Mouse (Mus musculus): ENCODE results near the gene Gng3. TPM values are rescaled to one million over a fixed set of nuclear protein-coding genes. Genes with fewer than 3 reads are reported as not detected.

Gng3 gene
- polyA plus RNA-seq, 1 experiment, result 0.83 TPM

DNA sequence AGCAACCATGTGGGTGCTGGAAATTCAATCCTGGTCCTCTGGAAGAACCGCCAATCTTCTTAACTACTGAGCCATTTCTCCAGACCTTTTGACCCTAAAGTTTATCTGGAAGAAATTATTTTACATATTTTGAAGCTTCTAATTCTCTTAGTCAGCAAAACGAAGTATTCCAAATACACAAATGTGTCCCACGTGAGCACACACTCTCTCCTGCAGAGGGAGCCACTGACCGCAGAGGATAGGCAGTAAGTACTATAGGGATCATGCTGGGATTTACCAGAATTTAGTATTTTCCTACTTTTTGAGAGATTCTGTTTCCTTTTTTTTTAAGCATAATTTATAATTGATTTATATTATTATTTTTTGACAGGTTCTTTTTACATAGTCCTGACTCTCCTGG lies 18.7 kb upstream of the Gng3 start:
- Histone ChIP-seq H3K27ac (ENCODE audit: insufficient read depth, low read depth, low read length) (no peak overlapping the region), H3K4me1 (ENCODE audit: control insufficient read depth, insufficient read depth, low read length) (no peaks in the 10 kb centered on the region), H3K36me3 (ENCODE audit: control insufficient read depth, insufficient read depth, low read length) (no peaks in the 10 kb centered on the region), H3K4me3 (ENCODE audit: insufficient read depth, low read depth, low read length) (no peak overlapping the region), H3K27me3 (replicated peaks; ENCODE audit: control insufficient read depth, insufficient read depth, low read length) (no peaks in the 10 kb centered on the region)
- peak; percentile 66 for DNase-seq
- 26% methylated on average over 4 of the region's 4 CpGs for WGBS
- TF ChIP-seq CTCF (conservative IDR thresholded peaks at IDR 0.05; ENCODE audit: insufficient read depth, insufficient read length, low read depth, low read length) (peak; percentile 86), POLR2A (IDR thresholded peaks at IDR 0.05; ENCODE audit: low read depth, low read length) (no peak)

DNA sequence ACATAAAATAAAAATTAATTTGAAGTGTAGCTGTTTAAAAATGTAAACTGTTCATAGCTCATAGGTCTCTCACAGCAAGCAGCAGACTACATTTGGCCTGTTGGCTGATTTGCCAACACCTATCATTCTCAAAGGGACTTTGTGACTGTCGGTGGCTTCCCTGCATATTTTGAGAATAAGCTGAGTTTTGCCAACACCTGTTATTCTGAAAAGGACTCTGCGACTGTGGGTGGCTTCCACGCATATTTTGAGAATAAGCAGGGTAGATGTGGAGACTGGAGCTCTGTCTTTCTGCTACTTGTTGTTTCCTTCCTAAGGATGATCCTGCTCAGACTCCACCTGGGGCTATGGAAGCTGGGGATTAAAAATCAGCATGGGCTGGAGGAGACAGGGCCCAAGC lies 14.1 kb upstream of the Gng3 start:
- no peak for DNase-seq
- H3K4me3 ChIP-seq (ENCODE audit: insufficient read depth, low read depth, low read length), result no peak overlapping the region
- no peak for TF ChIP-seq POLR2A (IDR thresholded peaks at IDR 0.05; ENCODE audit: low read depth, low read length)
- no peak for TF ChIP-seq CTCF (conservative IDR thresholded peaks at IDR 0.05; ENCODE audit: insufficient read depth, insufficient read length, low read depth, low read length)
- no peaks in the 10 kb centered on the region for H3K4me1 ChIP-seq (ENCODE audit: control insufficient read depth, insufficient read depth, low read length)
- no peaks in the 10 kb centered on the region for H3K27me3 ChIP-seq (replicated peaks; ENCODE audit: control insufficient read depth, insufficient read depth, low read length)
- WGBS, result 76% methylated on average over 3 of the region's 3 CpGs
- H3K27ac ChIP-seq (ENCODE audit: insufficient read depth, low read depth, low read length), result no peak overlapping the region
- H3K36me3 ChIP-seq (ENCODE audit: control insufficient read depth, insufficient read depth, low read length), result no peaks in the 10 kb centered on the region

DNA sequence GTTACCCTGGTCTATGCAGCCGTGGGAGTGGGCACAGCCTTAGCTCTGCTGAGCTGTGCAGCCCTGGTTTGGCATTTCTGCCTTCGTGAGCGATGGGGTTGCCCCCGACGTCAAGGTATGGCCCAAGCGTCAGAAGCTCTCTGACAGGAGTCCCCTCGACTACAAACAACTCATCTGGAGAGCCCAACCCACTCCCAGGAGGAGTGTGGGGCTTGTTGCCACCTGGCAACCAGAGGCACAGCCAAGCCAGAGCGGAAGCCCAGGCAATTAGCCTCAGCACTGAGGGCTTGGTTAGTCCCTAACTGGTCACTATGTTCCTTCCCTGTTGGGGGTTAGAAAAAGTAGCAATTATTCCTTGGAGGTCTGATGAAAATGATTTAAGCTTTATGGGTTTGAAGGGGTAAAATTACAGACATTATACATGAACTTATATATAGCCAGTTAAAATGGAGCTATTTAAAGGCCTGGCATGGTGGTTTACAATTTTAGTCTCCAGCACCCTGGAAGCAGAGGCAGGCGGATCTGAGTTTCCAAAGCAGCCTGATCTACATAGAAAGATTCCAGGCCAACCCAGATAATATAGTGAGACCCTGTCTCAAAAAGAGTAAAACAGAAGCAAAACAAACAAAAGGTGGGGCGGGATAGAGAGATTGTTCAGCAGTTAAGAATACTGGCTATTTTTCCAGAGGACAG lies 13.4 kb upstream of the Gng3 start:
- WGBS, result 67% methylated on average over 10 of the region's 10 CpGs
- H3K27ac ChIP-seq (ENCODE audit: insufficient read depth, low read depth, low read length), result no peak overlapping the region
- no peak overlapping the region for H3K4me3 ChIP-seq (ENCODE audit: insufficient read depth, low read depth, low read length)
- no peak for TF ChIP-seq CTCF (conservative IDR thresholded peaks at IDR 0.05; ENCODE audit: insufficient read depth, insufficient read length, low read depth, low read length)
- TF ChIP-seq POLR2A (IDR thresholded peaks at IDR 0.05; ENCODE audit: low read depth, low read length), result no peak
- H3K36me3 ChIP-seq (ENCODE audit: control insufficient read depth, insufficient read depth, low read length), result no peaks in the 10 kb centered on the region
- no peaks in the 10 kb centered on the region for H3K4me1 ChIP-seq (ENCODE audit: control insufficient read depth, insufficient read depth, low read length)
- no peaks in the 10 kb centered on the region for H3K27me3 ChIP-seq (replicated peaks; ENCODE audit: control insufficient read depth, insufficient read depth, low read length)
- DNase-seq, result no peak

DNA sequence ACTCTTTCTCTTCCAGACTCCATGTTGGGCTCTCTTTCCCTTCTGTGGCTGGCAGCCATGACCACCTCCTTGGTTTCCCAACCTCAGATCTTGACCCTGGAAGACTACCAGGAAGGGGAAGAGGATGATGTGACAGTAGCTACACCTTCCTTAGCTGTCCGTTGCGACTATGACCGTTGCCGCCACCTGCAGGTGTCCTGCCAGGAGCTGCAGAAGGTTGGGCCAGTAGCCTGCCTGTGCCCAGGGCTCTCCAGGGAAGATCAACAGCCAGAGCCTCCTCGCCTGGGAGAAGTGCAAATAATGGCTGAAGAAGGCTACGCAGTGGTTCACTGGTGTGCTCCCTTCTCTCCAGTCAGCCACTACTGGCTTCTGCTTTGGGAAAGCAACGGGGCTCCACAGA lies 12.6 kb upstream of the Gng3 start:
- 0 out of 2 replicates have a peak, but pooled peaks have one; percentile 22 for TF ChIP-seq CTCF (conservative IDR thresholded peaks at IDR 0.05; ENCODE audit: insufficient read depth, insufficient read length, low read depth, low read length)
- no peak for TF ChIP-seq POLR2A (IDR thresholded peaks at IDR 0.05; ENCODE audit: low read depth, low read length)

DNA sequence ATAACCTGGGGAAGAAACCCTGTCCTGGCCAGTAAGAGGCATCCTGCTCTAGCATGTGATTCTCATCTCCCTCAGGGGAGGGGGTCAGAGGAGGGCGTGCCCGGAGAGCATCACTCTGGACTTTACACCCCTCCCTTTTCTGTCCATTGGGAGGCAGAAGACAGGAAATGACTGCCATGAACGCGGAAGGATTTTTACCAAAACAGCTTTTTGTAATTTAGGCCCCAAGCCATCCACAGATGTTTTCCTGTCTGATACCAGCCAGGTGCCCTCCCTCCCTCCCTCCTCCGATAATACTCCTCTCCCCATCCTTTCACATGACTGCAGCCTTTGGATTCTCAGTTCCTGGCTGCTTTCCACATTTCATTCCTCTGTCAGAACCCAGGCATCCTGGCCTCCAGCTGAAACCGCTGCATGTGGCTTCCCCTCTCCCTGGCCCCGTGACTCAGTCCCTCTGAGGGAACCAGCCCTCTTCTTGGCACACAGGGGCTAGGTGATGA lies 11.5 kb upstream of the Gng3 start, which contains the start of gene Lrrn4cl:
Gene Lrrn4cl (plus strand): TSS at position 367 of the 500 bp plus-strand sequence.
- no peaks in the 10 kb centered on the region for H3K4me1 ChIP-seq (ENCODE audit: control insufficient read depth, insufficient read depth, low read length)
- no peak for TF ChIP-seq CTCF (conservative IDR thresholded peaks at IDR 0.05; ENCODE audit: insufficient read depth, insufficient read length, low read depth, low read length)
- TF ChIP-seq POLR2A (IDR thresholded peaks at IDR 0.05; ENCODE audit: low read depth, low read length), result no peak
- H3K36me3 ChIP-seq (ENCODE audit: control insufficient read depth, insufficient read depth, low read length), result peaks cover 1% of the 10 kb centered on the region; the same call in 1 of the 2 replicates
- H3K4me3 ChIP-seq (ENCODE audit: insufficient read depth, low read depth, low read length), result no peak within 1 kb of the TSS
- H3K27ac ChIP-seq (ENCODE audit: insufficient read depth, low read depth, low read length), result no peak within 1 kb of the TSS
- WGBS, result 17% methylated on average over 7 of the region's 7 CpGs
- no peaks in the 10 kb centered on the region for H3K27me3 ChIP-seq (replicated peaks; ENCODE audit: control insufficient read depth, insufficient read depth, low read length)
- DNase-seq, result peak; percentile 30

More for the DNA sequence above, 12.6 kb upstream of the Gng3 start:
- DNase-seq, result no peak
- no peak overlapping the region for H3K27ac ChIP-seq (ENCODE audit: insufficient read depth, low read depth, low read length)
- no peaks in the 10 kb centered on the region for H3K27me3 ChIP-seq (replicated peaks; ENCODE audit: control insufficient read depth, insufficient read depth, low read length)
- no peak overlapping the region for H3K4me3 ChIP-seq (ENCODE audit: insufficient read depth, low read depth, low read length)
- 68% methylated on average over 7 of the region's 7 CpGs for WGBS
- no peaks in the 10 kb centered on the region for H3K4me1 ChIP-seq (ENCODE audit: control insufficient read depth, insufficient read depth, low read length)
- H3K36me3 ChIP-seq (ENCODE audit: control insufficient read depth, insufficient read depth, low read length), result peaks cover under 1% of the 10 kb centered on the region; the same call in 1 of the 2 replicates

DNA sequence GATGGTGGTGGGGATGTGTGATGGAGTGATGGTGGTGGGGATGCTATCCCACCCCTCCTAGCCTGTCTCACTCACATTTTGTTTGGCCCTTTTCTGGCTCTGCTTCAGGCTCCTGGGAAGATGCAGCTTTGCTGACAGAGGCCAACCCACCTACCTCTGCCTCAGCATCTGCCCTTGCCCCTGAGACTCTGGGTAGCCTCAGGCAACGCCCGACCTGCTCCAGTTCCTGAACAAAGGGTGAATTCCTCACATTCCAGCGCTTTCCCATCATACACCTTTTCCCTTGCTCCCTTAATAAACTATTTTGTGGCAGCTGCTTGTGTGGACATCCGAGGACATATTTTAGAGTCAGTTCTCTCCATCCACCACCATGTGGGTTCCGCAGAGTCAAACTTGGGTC lies 9.4 kb upstream of the Gng3 start:
- WGBS, result 53% methylated on average over 5 of the region's 5 CpGs
- Histone ChIP-seq H3K4me1 (ENCODE audit: control insufficient read depth, insufficient read depth, low read length) (no peaks in the 10 kb centered on the region), H3K27ac (ENCODE audit: insufficient read depth, low read depth, low read length) (no peak overlapping the region), H3K27me3 (replicated peaks; ENCODE audit: control insufficient read depth, insufficient read depth, low read length) (no peaks in the 10 kb centered on the region), H3K36me3 (ENCODE audit: control insufficient read depth, insufficient read depth, low read length) (peaks cover 1% of the 10 kb centered on the region; the same call in 1 of the 2 replicates), H3K4me3 (ENCODE audit: insufficient read depth, low read depth, low read length) (no peak overlapping the region)
- DNase-seq, result no peak
- TF ChIP-seq CTCF (conservative IDR thresholded peaks at IDR 0.05; ENCODE audit: insufficient read depth, insufficient read length, low read depth, low read length), result no peak
- no peak for TF ChIP-seq POLR2A (IDR thresholded peaks at IDR 0.05; ENCODE audit: low read depth, low read length)

DNA sequence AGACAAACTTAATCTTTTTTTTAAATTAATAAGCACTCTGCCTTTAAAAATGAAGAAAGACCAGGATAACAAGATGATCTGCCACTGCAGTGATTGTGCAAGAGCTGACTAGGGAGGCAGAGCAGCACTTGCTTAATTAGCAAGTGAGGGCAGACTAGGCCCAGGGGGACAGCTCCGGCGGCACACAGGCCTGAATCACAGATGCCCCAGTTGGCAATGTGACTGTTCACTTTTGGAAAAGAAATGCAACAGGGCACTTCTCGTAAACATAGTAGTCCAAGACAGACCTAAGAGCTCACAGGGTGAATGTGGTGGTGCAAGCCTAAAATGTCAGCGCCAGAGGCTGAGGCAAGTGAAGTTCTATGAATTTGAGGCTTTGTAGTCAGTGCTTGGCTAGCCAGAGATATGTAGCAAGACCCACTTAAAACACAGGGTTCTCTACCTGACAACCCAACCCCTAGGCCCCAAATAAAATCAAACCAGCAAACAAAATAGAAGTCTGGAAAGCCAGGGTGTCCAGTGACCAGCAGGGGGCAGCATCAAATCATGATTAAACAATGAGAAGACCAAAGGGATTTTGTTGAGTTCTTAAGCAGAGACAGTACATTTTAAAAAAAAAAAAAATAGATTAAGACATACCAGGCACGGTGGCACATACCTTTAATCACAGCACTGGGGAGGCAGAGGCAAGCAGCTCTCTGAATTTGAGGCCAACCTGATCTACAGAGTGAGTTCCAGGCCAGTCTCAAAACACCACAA lies 5.6 kb upstream of the Gng3 start:
- DNase-seq, result peak; percentile 83
- Histone ChIP-seq H3K27ac (ENCODE audit: insufficient read depth, low read depth, low read length) (no peak overlapping the region), H3K4me1 (ENCODE audit: control insufficient read depth, insufficient read depth, low read length) (peaks cover 15% of the 10 kb centered on the region), H3K27me3 (replicated peaks; ENCODE audit: control insufficient read depth, insufficient read depth, low read length) (no peaks in the 10 kb centered on the region), H3K4me3 (ENCODE audit: insufficient read depth, low read depth, low read length) (no peak overlapping the region), H3K36me3 (ENCODE audit: control insufficient read depth, insufficient read depth, low read length) (peaks cover 1% of the 10 kb centered on the region; the same call in 1 of the 2 replicates)
- WGBS, result 62% methylated on average over 5 of the region's 5 CpGs
- TF ChIP-seq CTCF (conservative IDR thresholded peaks at IDR 0.05; ENCODE audit: insufficient read depth, insufficient read length, low read depth, low read length) (peak; percentile 65), POLR2A (IDR thresholded peaks at IDR 0.05; ENCODE audit: low read depth, low read length) (no peak)

Data from kidney, adult 2 months (tissue).